ENCODE assay signal across 8 mouse cellular contexts in genomic region chr14:19976421-19977270, GRCm38 (mm10). TPM values are rescaled to one million over a fixed set of nuclear protein-coding genes. Genes with fewer than 3 reads are reported as not detected.
A peak's percentile ranks its signal among the peaks of the same experiment; 100 is the strongest.
DNase-seq lines count a peak whose midpoint lies in the region; ATAC-seq lines count a peak whose summit lies in the region.

No protein-coding gene starts in this region.

- ATAC-seq in common myeloid progenitor, adult 5-6 weeks (replicated peaks; ENCODE audit: low read depth, poor library complexity, severe bottlenecking): peak; percentile 83
- peak; percentile 92 for ATAC-seq in megakaryocyte-erythroid progenitor cell, adult 5-6 weeks (replicated peaks; ENCODE audit: low FRiP score, low TSS enrichment, poor library complexity, severe bottlenecking)

- intact Hi-C loops in gastrocnemius, postnatal 14 days (cut with DNase I; ENCODE audit: low total_unique reads): no loop called here
- intact Hi-C loops in left cerebral cortex, postnatal 36 days (cut with DNase I): loop anchor here (5.0 kb wide), 4 partner anchors 34 to 119 kb away; no protein-coding TSS in a partner anchor

- DNase-seq in left cerebral cortex, adult 18-20 months (ENCODE audit: low spot score in 2 of 2): peak; percentile 59 to 65
- no peak for DNase-seq in left cerebral cortex, adult 11 months (ENCODE audit: low spot score)
- DNase-seq in gastrocnemius, postnatal 14 days: peak; percentile 78
- peak; percentile 87 for DNase-seq in induced T-regulatory cell, adult 2 months (ENCODE audit: low read depth)
- peak; percentile 71 for DNase-seq in left cerebral cortex, postnatal 36 days (ENCODE audit: low spot score in 2 of 2)
- peak; percentile 72 for DNase-seq in right cerebral cortex, postnatal 14 days

RNA-seq across cellular contexts. Expression of gene Gng2, which starts 0.8 kb away (rescaled TPM):
- total RNA-seq in left cerebral cortex, adult 18-20 months (2021): 100 to 1,000 TPM; 202 to 212 TPM
- 38.7 TPM in 2 replicates for total RNA-seq in common myeloid progenitor, adult 5-6 weeks (2017)
- 10 to 100 TPM in 1 of 2 experiments, 1 to 10 TPM in 1; 9.7 to 14.2 TPM for total RNA-seq in gastrocnemius, postnatal 14 days (2021)
- total RNA-seq in left cerebral cortex, postnatal 36 days (2021): 100 to 1,000 TPM; 210 to 214 TPM
- 1.2 and 11.6 TPM in 2 replicates for total RNA-seq in megakaryocyte-erythroid progenitor cell, adult 5-6 weeks (2014; fragmentation: Nextera tagmentation)
- total RNA-seq in megakaryocyte-erythroid progenitor cell, adult 5-6 weeks (2017): 5.7 and 11.8 TPM in 2 replicates
